Mouse (Mus musculus): ENCODE results near the gene Glrb.

Glrb gene

DNA sequence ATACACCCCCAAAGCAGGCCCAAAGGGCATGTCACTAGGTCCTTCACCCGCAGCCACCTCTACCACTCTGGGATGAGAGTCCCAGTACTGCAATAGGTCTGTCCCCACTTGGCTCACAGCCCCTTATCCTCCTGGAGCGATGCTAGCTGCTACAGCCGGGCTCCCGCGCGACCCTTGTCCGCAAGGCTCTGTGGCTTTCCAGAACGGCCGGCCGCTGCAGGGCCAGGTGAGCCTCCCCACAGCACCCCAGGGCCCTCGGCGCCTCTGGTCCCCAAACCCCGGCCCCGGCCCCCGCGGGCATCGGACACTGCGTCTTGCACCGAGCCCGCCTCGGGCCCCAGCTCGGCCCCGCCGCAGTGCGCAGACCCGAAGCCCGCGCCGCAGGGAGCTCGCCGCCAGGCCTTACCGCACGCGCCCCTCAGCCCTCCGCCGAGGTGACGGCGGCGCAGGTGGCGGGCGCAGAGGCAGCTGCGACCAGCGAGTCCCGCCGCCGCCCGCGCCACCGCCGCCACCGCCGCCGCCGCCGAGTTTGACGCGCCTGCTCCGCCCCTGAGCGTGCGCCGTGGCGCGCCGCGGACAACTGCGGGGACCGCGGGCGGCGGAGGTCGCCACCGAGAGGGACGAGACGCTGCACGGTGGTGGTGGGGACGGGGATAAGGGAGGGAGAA lies at the start of gene Glrb:
Gene Glrb (minus strand): TSS at position 550 of the 668 bp plus-strand sequence.
- peak; percentile 20 for DNase-seq (ENCODE audit: low spot score)

- no peak for DNase-seq (ENCODE audit: low spot score)
Observed at GRCm38 (mm10) chr3:80959965-80960364, 46.5 kb upstream of the Glrb start.

DNA sequence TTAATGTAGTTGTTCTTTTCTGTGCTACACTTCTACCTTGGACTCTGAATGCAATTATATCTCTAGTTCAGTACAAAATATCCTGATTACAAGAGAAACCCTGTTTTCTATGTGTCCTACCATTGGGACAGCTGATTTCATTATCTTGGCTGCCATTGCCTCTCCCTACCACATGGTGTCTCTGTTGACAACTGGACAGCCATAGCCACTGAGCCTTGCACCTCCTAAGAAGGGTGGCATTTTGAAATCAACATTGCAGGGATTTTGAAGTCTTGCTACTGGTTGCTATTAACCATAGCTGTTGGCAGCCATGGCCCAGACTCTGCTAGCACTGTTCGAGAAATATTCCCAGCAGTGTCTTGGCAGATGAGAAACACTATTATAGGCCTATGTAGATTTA lies 45.1 kb upstream of the Glrb start:
- DNase-seq (ENCODE audit: low spot score): no peak

- DNase-seq (ENCODE audit: low spot score): no peak
Observed at GRCm38 (mm10) chr3:80913779-80914284, 372 bp upstream of the Glrb start.

GRCm38 (mm10) chr3:80894745-80895480 lies 18.5 kb downstream of the Glrb start:
- no peak for DNase-seq (ENCODE audit: low spot score)

DNA sequence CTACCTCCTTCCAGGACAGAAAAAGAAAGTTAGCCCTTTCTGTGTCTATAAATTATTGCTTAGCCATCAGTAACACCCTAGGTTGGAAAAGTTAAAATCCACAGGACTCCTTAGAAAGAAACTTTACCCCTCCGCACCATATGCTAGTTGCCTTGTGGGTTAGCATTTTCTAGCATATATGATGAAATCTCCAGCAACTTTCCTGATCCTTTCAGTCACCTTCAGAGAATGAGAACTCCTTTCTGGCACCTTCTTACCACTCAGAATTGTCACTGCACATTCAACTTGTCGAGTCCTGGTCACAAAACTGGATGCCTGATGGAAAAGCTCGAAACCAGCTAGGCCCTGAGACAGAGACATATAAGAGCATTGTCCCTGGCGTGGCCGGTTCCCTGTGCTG lies 19.1 kb downstream of the Glrb start:
- no peak for DNase-seq (ENCODE audit: low spot score)

DNA sequence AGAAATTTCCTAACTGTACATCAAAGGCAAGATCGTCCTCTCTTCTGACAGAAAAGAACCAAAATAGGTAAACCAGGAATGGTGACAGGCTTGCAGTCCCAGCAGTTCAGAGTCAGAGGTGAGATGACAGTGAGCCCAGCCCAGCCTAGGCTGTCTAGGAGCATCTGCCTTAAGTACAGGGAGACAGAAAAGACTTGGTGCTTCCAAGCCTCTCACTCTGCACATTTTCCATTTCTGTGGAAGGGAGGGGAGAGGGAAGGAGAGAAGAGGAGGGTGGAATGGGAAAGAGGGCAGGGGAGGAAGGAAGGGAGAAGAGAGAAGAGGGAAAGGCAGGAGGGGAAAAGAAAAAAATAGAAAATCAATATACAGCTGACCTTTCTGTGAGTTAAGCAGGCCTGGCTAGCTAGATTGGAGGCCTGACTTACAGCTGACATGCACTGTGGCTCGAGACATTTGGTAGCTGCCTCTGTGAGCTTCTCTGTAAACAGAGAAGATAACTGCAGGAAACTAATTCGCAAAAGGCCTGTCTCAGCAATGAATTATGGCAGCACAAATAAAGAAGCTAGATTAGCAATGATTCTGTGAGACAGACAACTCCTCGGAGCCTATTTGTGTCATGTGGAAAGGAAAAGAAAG lies 20.3 kb downstream of the Glrb start:
- DNase-seq (ENCODE audit: low spot score): peak; percentile 10

DNA sequence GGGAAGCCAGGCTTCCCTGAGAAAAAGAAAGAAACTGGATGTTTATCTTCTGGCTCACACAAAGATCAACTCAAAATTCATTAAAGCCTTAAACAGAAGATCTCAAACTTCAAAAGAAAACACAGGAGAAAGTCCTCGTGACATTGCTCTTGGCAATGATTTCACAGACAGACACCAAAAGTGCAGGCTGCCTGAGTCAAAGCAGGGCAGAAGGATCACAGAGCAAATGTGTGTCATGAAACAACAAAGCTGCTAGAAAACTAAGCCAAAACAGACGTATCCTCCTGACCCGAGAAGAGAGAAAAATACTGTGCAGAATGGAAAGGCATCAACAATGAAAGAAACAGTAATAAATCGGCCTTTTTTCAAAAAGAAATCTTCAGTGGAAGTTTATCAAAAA lies 22.4 kb downstream of the Glrb start:
- no peak for DNase-seq (ENCODE audit: low spot score)

DNA sequence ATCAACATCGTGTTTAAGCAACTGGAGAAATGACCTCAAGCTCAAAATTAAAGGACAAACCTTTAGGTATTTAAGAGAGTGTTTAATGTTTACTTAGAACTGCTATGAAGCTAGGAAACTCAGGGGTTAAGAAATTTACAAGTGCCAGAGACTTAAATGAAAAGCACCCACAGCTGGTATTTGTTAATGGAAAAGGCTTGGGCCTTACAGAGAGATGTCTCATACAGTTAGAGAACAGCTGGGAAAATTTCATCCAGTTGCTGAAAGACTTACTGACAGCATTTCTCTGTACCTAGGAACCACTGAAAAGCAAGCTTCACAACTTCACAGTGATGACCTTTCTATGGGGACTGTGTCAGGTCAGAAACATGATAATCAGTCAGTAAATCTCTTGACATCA lies 28.3 kb downstream of the Glrb start:
- DNase-seq (ENCODE audit: low spot score): no peak

GRCm38 (mm10) chr3:80883601-80884000 lies 29.9 kb downstream of the Glrb start:
- no peak for DNase-seq (ENCODE audit: low spot score)

GRCm38 (mm10) chr3:80880660-80881293 lies 32.7 kb downstream of the Glrb start:
- no peak for DNase-seq (ENCODE audit: low spot score)

GRCm38 (mm10) chr3:80878571-80878970 lies 34.9 kb downstream of the Glrb start:
- no peak for DNase-seq (ENCODE audit: low spot score)

GRCm38 (mm10) chr3:80874690-80875353 lies 38.6 kb downstream of the Glrb start:
- DNase-seq (ENCODE audit: low spot score): no peak

- no peak for DNase-seq (ENCODE audit: low spot score)
Observed at GRCm38 (mm10) chr3:80874081-80874480, 39.4 kb downstream of the Glrb start.

GRCm38 (mm10) chr3:80871472-80872171 lies 41.8 kb downstream of the Glrb start:
- DNase-seq (ENCODE audit: low spot score): no peak

DNA sequence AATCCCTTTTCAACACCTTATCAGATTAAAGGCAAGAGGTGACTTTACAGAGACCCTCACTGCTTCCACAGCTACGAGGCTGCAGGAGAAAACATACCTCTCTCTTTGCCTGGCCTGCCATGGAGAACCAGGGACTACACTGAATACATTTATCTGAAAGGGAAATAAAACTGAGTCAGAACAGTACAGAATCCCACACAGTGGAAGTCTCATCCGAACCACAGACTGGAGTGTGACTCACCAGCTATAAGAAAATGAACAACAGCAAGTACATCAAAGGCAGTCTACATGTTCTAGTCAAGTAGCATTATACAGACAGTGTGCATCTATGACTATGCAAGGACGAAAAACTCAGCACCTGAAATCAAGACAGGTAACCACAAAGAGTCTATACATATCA lies 46.1 kb downstream of the Glrb start:
- no peak for DNase-seq (ENCODE audit: low spot score)

- no peak for DNase-seq (ENCODE audit: low spot score)
Observed at GRCm38 (mm10) chr3:80852912-80853507, 60.5 kb downstream of the Glrb start.

DNA sequence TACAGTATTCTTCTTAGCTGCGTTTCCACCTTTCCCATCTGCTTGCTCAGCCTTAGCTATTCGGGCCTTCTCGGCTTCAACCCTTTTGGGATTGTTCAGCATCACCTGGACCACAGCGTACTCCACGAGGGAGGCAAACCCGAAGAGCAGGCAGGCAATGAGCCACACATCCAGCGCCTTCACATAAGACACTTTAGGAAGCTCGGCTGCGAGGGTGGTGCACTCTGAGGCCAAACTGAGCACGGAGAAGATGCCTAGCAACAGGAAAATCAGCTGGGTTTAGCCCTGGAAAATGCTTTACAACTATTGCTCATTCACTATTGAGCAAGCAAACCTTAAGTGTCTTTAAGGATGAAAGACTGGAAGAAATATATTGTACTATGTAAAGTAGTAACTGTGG lies 62.5 kb downstream of the Glrb start:
- DNase-seq (ENCODE audit: low spot score): no peak

DNA sequence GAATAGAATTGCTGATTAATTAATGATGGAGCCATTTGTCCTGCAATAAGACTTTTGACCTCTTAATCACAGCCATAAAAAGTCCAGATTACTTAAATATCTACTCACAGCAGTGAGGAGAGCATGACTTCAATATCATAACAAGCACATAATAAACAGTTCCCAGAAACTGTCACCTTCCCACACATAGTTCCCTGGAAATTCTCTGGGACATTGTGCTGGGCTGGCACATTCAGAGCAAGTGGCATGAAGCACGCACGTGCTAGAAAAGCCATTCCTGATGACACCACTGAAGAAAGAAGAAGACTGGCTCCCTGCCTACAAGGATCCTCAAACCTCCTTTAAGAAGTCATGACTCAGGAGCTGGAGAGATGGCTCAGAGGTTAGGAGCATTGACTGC lies 67.8 kb downstream of the Glrb start:
- no peak for DNase-seq (ENCODE audit: low spot score)

- DNase-seq (ENCODE audit: low spot score): no peak
Observed at GRCm38 (mm10) chr3:80839845-80840244, 73.6 kb downstream of the Glrb start.

DNA sequence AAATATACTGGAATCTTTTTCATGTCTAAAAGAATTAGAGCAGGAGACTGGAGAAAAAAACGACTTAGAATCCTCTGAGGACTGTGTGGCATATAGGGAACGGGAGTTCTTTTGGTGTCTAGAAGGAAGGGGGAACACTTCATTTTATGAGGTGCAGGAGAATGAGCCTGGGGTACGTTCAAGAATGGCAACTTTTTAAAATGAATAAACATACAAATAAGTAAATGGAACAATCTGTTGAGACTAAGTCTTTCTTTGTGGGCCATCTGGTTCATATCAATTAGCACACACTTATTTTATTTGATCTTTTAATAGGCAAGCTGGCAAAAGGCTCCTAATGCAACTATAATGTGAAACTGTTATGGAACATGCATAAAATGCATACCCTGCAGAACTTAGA lies 75.9 kb downstream of the Glrb start:
- DNase-seq (ENCODE audit: low spot score): no peak
